Mouse (Mus musculus) embryonic fibroblast, embryonic 13.5 days (primary cell): ENCODE data around the gene Tcte1.

Source experiments
- CTCF ChIP-seq: IDR thresholded peaks from 2 replicates; pipeline ENCODE4 v1.5.1; 2011; ENCODE audit warnings: mild to moderate bottlenecking, control low read depth, low read length, moderate library complexity, borderline replicate concordance; ENCODE audit not compliant: insufficient read depth
- POLR2A ChIP-seq: IDR thresholded peaks from 2 replicates; pipeline ENCODE4 v1.6.1; 2011; ENCODE audit warnings: low read depth, mild to moderate bottlenecking, control low read depth, low read length, moderate library complexity

DNA sequence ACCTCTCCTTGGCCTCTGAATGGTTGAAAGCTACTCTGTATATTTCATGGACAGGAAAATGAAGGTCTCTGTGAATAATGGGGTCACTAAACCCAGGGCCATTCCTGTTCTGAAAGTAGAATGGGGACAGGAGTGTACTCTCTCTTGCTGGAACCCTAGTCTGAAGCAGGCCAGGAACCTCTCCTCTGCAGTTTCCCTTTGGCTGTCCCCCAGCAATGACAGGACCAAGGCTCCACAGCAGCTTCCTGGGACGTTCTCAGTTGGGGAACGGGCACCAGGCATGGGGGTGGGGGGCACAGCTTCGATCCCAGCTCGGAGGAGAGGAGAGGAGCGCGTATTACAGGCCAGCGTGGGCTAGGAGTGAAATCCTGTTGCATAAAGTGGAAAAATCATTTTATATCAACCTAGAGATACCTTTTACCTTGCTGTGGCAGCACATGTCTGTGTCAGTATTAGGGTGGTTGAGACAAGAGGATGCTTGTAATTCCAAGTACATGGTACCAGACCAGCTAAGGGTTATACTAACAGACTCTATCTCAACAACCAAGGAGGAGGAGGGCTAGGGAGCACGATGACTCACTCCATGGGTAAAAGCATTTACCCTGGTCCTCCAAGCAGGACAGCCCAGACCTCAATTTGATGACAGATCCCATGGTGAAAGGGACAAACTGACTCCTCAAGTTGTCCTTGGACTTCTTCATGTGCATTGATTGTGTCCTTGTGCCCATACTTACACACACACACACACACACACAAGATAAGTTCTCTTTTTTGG, 52.1 kb downstream of the Tcte1 start:
- no peak for TF ChIP-seq CTCF
- TF ChIP-seq POLR2A: no peak
